Comparison of ENCODE assay signal across 8 mouse cellular contexts in the genomic region with DNA sequence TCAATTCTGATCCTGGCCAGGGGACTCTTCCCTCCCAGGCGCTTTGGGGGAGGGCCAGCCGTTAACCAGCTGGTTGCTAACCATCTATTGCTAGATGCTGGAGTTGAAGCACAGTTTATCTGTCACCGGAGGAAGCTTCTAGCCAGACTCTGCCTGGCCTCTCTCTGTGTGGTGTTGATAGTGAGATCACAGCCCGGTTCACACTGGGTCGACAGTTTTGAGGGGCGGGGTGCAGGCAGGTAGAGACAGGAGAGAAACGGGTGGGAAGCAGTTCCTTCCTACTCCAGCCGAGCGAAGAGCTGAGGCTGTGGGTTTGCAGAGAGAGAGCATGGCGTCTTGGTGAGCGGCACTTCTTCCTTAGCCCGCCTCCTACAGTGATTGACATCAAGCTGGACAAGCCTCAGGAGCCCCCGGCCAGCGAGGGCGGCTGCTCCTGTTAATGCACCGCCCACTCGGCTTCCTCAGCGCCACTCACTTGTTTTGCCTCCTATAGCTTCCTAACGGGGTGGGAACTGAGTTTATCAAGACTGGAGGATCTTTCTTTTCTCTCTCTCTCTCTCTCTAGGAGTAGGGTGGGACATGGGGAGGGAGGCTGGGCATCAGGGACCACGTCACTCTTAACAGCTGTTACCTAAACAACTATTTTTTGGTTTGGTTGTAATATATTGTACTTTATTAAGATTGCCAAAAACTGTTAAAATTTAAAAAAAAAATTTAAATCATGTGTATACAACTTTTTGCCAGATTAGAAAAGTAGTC. TPM values are rescaled to one million over a fixed set of nuclear protein-coding genes. Genes with fewer than 3 reads are reported as not detected.
DNase-seq lines count a peak whose midpoint lies in the region; ATAC-seq and TF ChIP-seq lines count a peak whose summit lies in the region.

No protein-coding gene starts in this region.

- WGBS in embryonic facial prominence, embryonic 14.5 days: 2% methylated on average over 19 of the region's 20 CpGs
- 4% methylated on average over 20 of the region's 20 CpGs for WGBS in midbrain, embryonic 16.5 days
- WGBS in spleen, adult 2 months: 4% methylated on average over 20 of the region's 20 CpGs

- H3K36me3 ChIP-seq in embryonic facial prominence, embryonic 14.5 days (ENCODE audit: control insufficient read depth, insufficient read depth, low read length): no peaks in the 10 kb centered on the region
- peaks cover 6% of the 10 kb centered on the region for H3K36me3 ChIP-seq in midbrain, embryonic 16.5 days (ENCODE audit: control insufficient read depth, insufficient read depth, low read length)
- H3K36me3 ChIP-seq in spleen, adult 2 months (ENCODE audit: control insufficient read depth, insufficient read depth, low read length): no peaks in the 10 kb centered on the region

- TF ChIP-seq POLR2A in spleen, adult 2 months (IDR thresholded peaks at IDR 0.05; ENCODE audit: low read depth, low read length): no peak; the same call in 1 of the 2 replicates

- peak overlapping the region; percentile 45 for H3K9ac ChIP-seq in embryonic facial prominence, embryonic 14.5 days (ENCODE audit: low read depth, low read length)
- peak overlapping the region; percentile 28 for H3K9ac ChIP-seq in midbrain, embryonic 16.5 days (ENCODE audit: low read depth, low read length)

- ATAC-seq in embryonic facial prominence, embryonic 14.5 days (ENCODE audit: low read depth): peak; percentile 93
- peak; percentile 73 for ATAC-seq in midbrain, embryonic 16.5 days

- peak; percentile 81 to 89 for DNase-seq in adrenal gland, adult (ENCODE audit: inconsistent age in 2 of 2, low spot score in 1 of 2)
- DNase-seq in embryonic facial prominence, embryonic 14.5 days (ENCODE audit: low spot score): peak; percentile 96
- DNase-seq in heart, adult 8-10 months (ENCODE audit: low spot score): peak; percentile 53
- peak; percentile 62 for DNase-seq in kidney, adult 18-20 months
- peak; percentile 82 for DNase-seq in liver
- DNase-seq in spleen, adult 2 months (ENCODE audit: low read depth in 1 of 2, low spot score in 2 of 2): peak; percentile 36 to 74
- no peak for DNase-seq in cerebellum, adult 11-12 months

- H3K27me3 ChIP-seq in embryonic facial prominence, embryonic 14.5 days (replicated peaks; ENCODE audit: control insufficient read depth, insufficient read depth, low read length): no peaks in the 10 kb centered on the region
- H3K27me3 ChIP-seq in midbrain, embryonic 16.5 days (ENCODE audit: control insufficient read depth, insufficient read depth, low read depth, low read length): no peaks in the 10 kb centered on the region
- H3K27me3 ChIP-seq in spleen, adult 2 months (ENCODE audit: control insufficient read depth, insufficient read depth, low read length): no peaks in the 10 kb centered on the region

- no peaks in the 10 kb centered on the region for H3K9me3 ChIP-seq in embryonic facial prominence, embryonic 14.5 days (ENCODE audit: control insufficient read depth, low read length)
- no peaks in the 10 kb centered on the region for H3K9me3 ChIP-seq in midbrain, embryonic 16.5 days (replicated peaks; ENCODE audit: control insufficient read depth, low read length, poor library complexity, severe bottlenecking)

- no peak for TF ChIP-seq CTCF in spleen, adult 2 months (IDR thresholded peaks at IDR 0.05; ENCODE audit: extremely low read depth, insufficient read depth, insufficient read length, insufficient replicate concordance)

- peak overlapping the region; percentile 22; the same call in 1 of the 2 replicates for H3K27ac ChIP-seq in embryonic facial prominence, embryonic 14.5 days (replicated peaks; ENCODE audit: low read depth, low read length)
- H3K27ac ChIP-seq in midbrain, embryonic 16.5 days (ENCODE audit: low read length): 0 out of 2 replicates have a peak overlapping the region, but pooled peaks have one; percentile 23
- H3K27ac ChIP-seq in spleen, adult 2 months (ENCODE audit: insufficient read depth, low read length): no peak overlapping the region

- 0 out of 2 replicates have a peak, but pooled peaks cover 4% of the 10 kb centered on the region for H3K4me1 ChIP-seq in embryonic facial prominence, embryonic 14.5 days (ENCODE audit: control insufficient read depth, insufficient read depth, low read length)
- H3K4me1 ChIP-seq in midbrain, embryonic 16.5 days (ENCODE audit: control insufficient read depth, insufficient read depth, low read length): peaks cover 8% of the 10 kb centered on the region; the same call in 1 of the 2 replicates
- H3K4me1 ChIP-seq in spleen, adult 2 months (ENCODE audit: control insufficient read depth, insufficient read depth, insufficient read length): no peaks in the 10 kb centered on the region; the same call in 1 of the 2 replicates

- H3K4me2 ChIP-seq in embryonic facial prominence, embryonic 14.5 days (ENCODE audit: low read depth, low read length): peak overlapping the region; percentile 52
- H3K4me2 ChIP-seq in midbrain, embryonic 16.5 days (ENCODE audit: low read length): peak overlapping the region; percentile 47

- H3K4me3 ChIP-seq in embryonic facial prominence, embryonic 14.5 days (ENCODE audit: low read depth, low read length): peak overlapping the region; percentile 30
- H3K4me3 ChIP-seq in midbrain, embryonic 16.5 days (ENCODE audit: low read depth, low read length): peak overlapping the region; percentile 18; the same call in 1 of the 2 replicates
- H3K4me3 ChIP-seq in spleen, adult 2 months (ENCODE audit: extremely low read depth, insufficient read depth, insufficient read length): peak overlapping the region; percentile 58

RNA-seq across cellular contexts. Expression of gene Srprb, which starts 21.0 kb away (rescaled TPM):
- 70.9 and 73.5 TPM in 2 replicates for polyA plus RNA-seq in embryonic facial prominence, embryonic 14.5 days (2014; fragmentation: Nextera tagmentation; extraction: Ambion mirVana)
- total RNA-seq in heart, adult 8-10 months (2022): 10 to 100 TPM; 18.1 to 21.5 (median 19.1) TPM
- polyA plus RNA-seq in midbrain, embryonic 16.5 days (2015; fragmentation: Nextera tagmentation; extraction: Ambion mirVana): 56.0 and 60.7 TPM in 2 replicates
- 21.2 and 28.4 TPM in 2 replicates for polyA plus RNA-seq in spleen, adult 2 months (2012; rRNA removed)

RNA-seq across cellular contexts. Expression of gene Gm20425, which starts 49.1 kb away (rescaled TPM):
- polyA plus RNA-seq in embryonic facial prominence, embryonic 14.5 days (2014; fragmentation: Nextera tagmentation; extraction: Ambion mirVana): 0.45 and 3.8 TPM in 2 replicates
- total RNA-seq in heart, adult 8-10 months (2022): 1 to 10 TPM; 5.3 to 5.9 (median 5.5) TPM
- polyA plus RNA-seq in midbrain, embryonic 16.5 days (2015; fragmentation: Nextera tagmentation; extraction: Ambion mirVana): 2.2 and 2.3 TPM in 2 replicates
- polyA plus RNA-seq in spleen, adult 2 months (2012; rRNA removed): 2.6 TPM in 1 of 2 replicates, not detected in the other

RNA-seq across cellular contexts. Expression of gene Trf, which starts 49.3 kb away (rescaled TPM):
- polyA plus RNA-seq in embryonic facial prominence, embryonic 14.5 days (2014; fragmentation: Nextera tagmentation; extraction: Ambion mirVana): 34.1 and 35.4 TPM in 2 replicates
- 10 to 100 TPM; 37.9 to 56.1 (median 43.3) TPM for total RNA-seq in heart, adult 8-10 months (2022)
- 23.5 and 26.7 TPM in 2 replicates for polyA plus RNA-seq in midbrain, embryonic 16.5 days (2015; fragmentation: Nextera tagmentation; extraction: Ambion mirVana)
- 259 and 287 TPM in 2 replicates for polyA plus RNA-seq in spleen, adult 2 months (2012; rRNA removed)
